Mouse (Mus musculus) CD4-positive naive resting alpha-beta T cell, adult 57 days (primary cell): Measurements from ENCODE around the gene Snrpe. TPM values are rescaled to one million over a fixed set of nuclear protein-coding genes. Genes with fewer than 3 reads are reported as not detected.

ENCODE experiments used
- total RNA-seq: library from RNA; stranded (reverse); gene quantifications from one replicate; pipeline ENCODE4 v1.2.4, GENCODE M21; 2023

The Snrpe gene
- total RNA-seq = 161 TPM

GRCm38 (mm10) chr1:133609771-133610502, at the start of gene Snrpe:
Snrpe (minus strand) TSS chr1:133610291.

Other genes starting within 250 kb of the Snrpe start
- not detected for gene Etnk2, start 246.7 kb downstream of the Snrpe start, total RNA-seq
- gene Sox13, start 185.9 kb downstream of the Snrpe start, total RNA-seq = 1.0 TPM
- gene Zbed6, start 50.6 kb upstream of the Snrpe start, total RNA-seq = 20.1 TPM
- 49.7 TPM for gene Gm38394, start 51.0 kb upstream of the Snrpe start, total RNA-seq
- 53.3 TPM for gene Lax1, start 79.8 kb upstream of the Snrpe start, total RNA-seq
- gene Atp2b4, start 190.8 kb upstream of the Snrpe start, total RNA-seq = 3.7 TPM